Mouse (Mus musculus): ENCODE results near the gene Txnip. TPM values are rescaled to one million over a fixed set of nuclear protein-coding genes. Genes with fewer than 3 reads are reported as not detected.
A peak's percentile ranks its signal among the peaks of the same experiment; 100 is the strongest.

The Txnip gene
- polyA plus RNA-seq, 1 experiment, result 22.7 TPM

GRCm38 (mm10) chr3:96558668-96559196, 975 bp downstream of the Txnip start:
- Histone ChIP-seq H3K36me3 (replicated peaks; ENCODE audit: low read length) (peaks cover 40% of the 10 kb centered on the region), H3K9me3 (no peaks in the 10 kb centered on the region), H3K27me3 (replicated peaks) (no peaks in the 10 kb centered on the region), H3K4me1 (peaks cover 56% of the 10 kb centered on the region), H3K4me3 (replicated peaks) (peak overlapping the region; percentile 96)
- no peak for TF ChIP-seq FLI1 (IDR thresholded peaks at IDR 0.05; ENCODE audit: low read length)
- no peak for TF ChIP-seq GATA1 (IDR thresholded peaks at IDR 0.05; ENCODE audit: borderline replicate concordance, low read length)

GRCm38 (mm10) chr3:96559398-96559910, 1.7 kb downstream of the Txnip start:
- Histone ChIP-seq H3K27me3 (replicated peaks) (no peaks in the 10 kb centered on the region), H3K4me3 (replicated peaks) (peak overlapping the region; percentile 96), H3K36me3 (replicated peaks; ENCODE audit: low read length) (peaks cover 40% of the 10 kb centered on the region), H3K4me1 (peaks cover 57% of the 10 kb centered on the region), H3K9me3 (no peaks in the 10 kb centered on the region)
- TF ChIP-seq GATA1 (IDR thresholded peaks at IDR 0.05; ENCODE audit: borderline replicate concordance, low read length) (no peak), FLI1 (IDR thresholded peaks at IDR 0.05; ENCODE audit: low read length) (no peak)

GRCm38 (mm10) chr3:96559911-96560850, 2.4 kb downstream of the Txnip start:
- Histone ChIP-seq H3K4me3 (replicated peaks) (peak overlapping the region; percentile 96), H3K36me3 (replicated peaks; ENCODE audit: low read length) (peaks cover 40% of the 10 kb centered on the region), H3K4me1 (peaks cover 64% of the 10 kb centered on the region), H3K27me3 (replicated peaks) (no peaks in the 10 kb centered on the region), H3K9me3 (no peaks in the 10 kb centered on the region)
- no peak for TF ChIP-seq FLI1 (IDR thresholded peaks at IDR 0.05; ENCODE audit: low read length)
- TF ChIP-seq GATA1 (IDR thresholded peaks at IDR 0.05; ENCODE audit: borderline replicate concordance, low read length), result no peak

GRCm38 (mm10) chr3:96560881-96561668, 3.3 kb downstream of the Txnip start:
- Histone ChIP-seq H3K4me3 (replicated peaks) (peak overlapping the region; percentile 96), H3K9me3 (no peaks in the 10 kb centered on the region), H3K4me1 (peaks cover 67% of the 10 kb centered on the region), H3K36me3 (replicated peaks; ENCODE audit: low read length) (peaks cover 40% of the 10 kb centered on the region), H3K27me3 (replicated peaks) (no peaks in the 10 kb centered on the region)
- TF ChIP-seq GATA1 (IDR thresholded peaks at IDR 0.05; ENCODE audit: borderline replicate concordance, low read length) (no peak), FLI1 (IDR thresholded peaks at IDR 0.05; ENCODE audit: low read length) (no peak)

GRCm38 (mm10) chr3:96561946-96562681, 4.4 kb downstream of the Txnip start:
- Histone ChIP-seq H3K36me3 (replicated peaks; ENCODE audit: low read length) (peaks cover 40% of the 10 kb centered on the region), H3K4me3 (replicated peaks) (peak overlapping the region; percentile 82), H3K27me3 (replicated peaks) (no peaks in the 10 kb centered on the region), H3K4me1 (peaks cover 73% of the 10 kb centered on the region), H3K9me3 (peaks cover 4% of the 10 kb centered on the region; the same call in 1 of the 2 replicates)
- TF ChIP-seq GATA1 (IDR thresholded peaks at IDR 0.05; ENCODE audit: borderline replicate concordance, low read length) (no peak), FLI1 (IDR thresholded peaks at IDR 0.05; ENCODE audit: low read length) (no peak)

- Histone ChIP-seq H3K4me1 (peaks cover 74% of the 10 kb centered on the region), H3K4me3 (replicated peaks) (peak overlapping the region; percentile 64), H3K36me3 (replicated peaks; ENCODE audit: low read length) (peaks cover 38% of the 10 kb centered on the region), H3K9me3 (peaks cover 4% of the 10 kb centered on the region; the same call in 1 of the 2 replicates), H3K27me3 (replicated peaks) (peaks cover 1% of the 10 kb centered on the region)
- TF ChIP-seq GATA1 (IDR thresholded peaks at IDR 0.05; ENCODE audit: borderline replicate concordance, low read length), result no peak
- no peak for TF ChIP-seq FLI1 (IDR thresholded peaks at IDR 0.05; ENCODE audit: low read length)
These were observed 5.5 kb downstream of the Txnip start for GRCm38 (mm10) chr3:96563267-96563666.

- peaks cover 4% of the 10 kb centered on the region; the same call in 1 of the 2 replicates for H3K9me3 ChIP-seq
- H3K4me3 ChIP-seq (replicated peaks), result peak overlapping the region; percentile 85
- H3K4me1 ChIP-seq, result peaks cover 74% of the 10 kb centered on the region
- no peak for TF ChIP-seq FLI1 (IDR thresholded peaks at IDR 0.05; ENCODE audit: low read length)
- peaks cover 1% of the 10 kb centered on the region for H3K27me3 ChIP-seq (replicated peaks)
- H3K36me3 ChIP-seq (replicated peaks; ENCODE audit: low read length), result peaks cover 30% of the 10 kb centered on the region
These were observed 6.3 kb downstream of the Txnip start for GRCm38 (mm10) chr3:96563911-96564632.

- Histone ChIP-seq H3K36me3 (replicated peaks; ENCODE audit: low read length) (peaks cover 25% of the 10 kb centered on the region), H3K9me3 (peaks cover 4% of the 10 kb centered on the region; the same call in 1 of the 2 replicates), H3K27me3 (replicated peaks) (peaks cover 5% of the 10 kb centered on the region), H3K4me3 (replicated peaks) (peak overlapping the region; percentile 85), H3K4me1 (peaks cover 72% of the 10 kb centered on the region)
- peak; percentile 47; the same call in 1 of the 3 replicates for TF ChIP-seq GATA1 (IDR thresholded peaks at IDR 0.05; ENCODE audit: borderline replicate concordance, low read length)
- TF ChIP-seq FLI1 (IDR thresholded peaks at IDR 0.05; ENCODE audit: low read length), result peak; percentile 92
These were observed 6.9 kb downstream of the Txnip start for GRCm38 (mm10) chr3:96564633-96565032.

All from megakaryocyte, embryonic 14.5 days (primary cell).